Mouse (Mus musculus) olfactory bulb, adult 2 months (tissue): ENCODE measurements at regions not wholly inside any gene's neighbourhood (a gene's known extent, or its start where the extent isn't known, plus 50 kb on each side); places are given as distances from the start of the nearest gene placed in this dataset.
"Not testable (repeated sequence)": the region's sequence is repeated elsewhere in the genome, so short reads cannot be mapped to it uniquely, and the experiment has no call there.

Source experiments
- H3K27ac ChIP-seq: fragments of 200-500 bp; 2 replicates; pipeline ENCODE4 v1.5.1; 2012; ENCODE audit warnings: low read depth, low read length; ENCODE audit not compliant: insufficient read depth
- H3K4me1 ChIP-seq: fragments of 200-500 bp; 2 replicates; pipeline ENCODE4 v1.6.1; 2012; ENCODE audit warnings: low read length; ENCODE audit not compliant: control insufficient read depth, insufficient read depth
- H3K4me3 ChIP-seq: fragments of 200-500 bp; 2 replicates; pipeline ENCODE4 v1.5.1; 2012; ENCODE audit warnings: mild to moderate bottlenecking, low read depth, low read length, moderate library complexity; ENCODE audit not compliant: insufficient read depth
- CTCF ChIP-seq: fragments of 200-500 bp; IDR thresholded peaks from 2 replicates; pipeline ENCODE4 v1.5.1; 2012; ENCODE audit warnings: low read depth, mild to moderate bottlenecking, low read length, moderate library complexity; ENCODE audit not compliant: insufficient read depth
- POLR2A ChIP-seq: fragments of 200-500 bp; IDR thresholded peaks from 2 replicates; pipeline ENCODE4 v1.6.1; 2012; ENCODE audit warnings: mild to moderate bottlenecking, low read depth, low read length, moderate library complexity; ENCODE audit not compliant: insufficient read depth
- WGBS: fragments of 180-500 bp; shearing (Covaris S2); methylation state at CpG from one replicate; pipeline ENCODE4 v1.1.7; 2018; 5-methylcytosine and 5-hydroxymethylcytosine counted together

DNA sequence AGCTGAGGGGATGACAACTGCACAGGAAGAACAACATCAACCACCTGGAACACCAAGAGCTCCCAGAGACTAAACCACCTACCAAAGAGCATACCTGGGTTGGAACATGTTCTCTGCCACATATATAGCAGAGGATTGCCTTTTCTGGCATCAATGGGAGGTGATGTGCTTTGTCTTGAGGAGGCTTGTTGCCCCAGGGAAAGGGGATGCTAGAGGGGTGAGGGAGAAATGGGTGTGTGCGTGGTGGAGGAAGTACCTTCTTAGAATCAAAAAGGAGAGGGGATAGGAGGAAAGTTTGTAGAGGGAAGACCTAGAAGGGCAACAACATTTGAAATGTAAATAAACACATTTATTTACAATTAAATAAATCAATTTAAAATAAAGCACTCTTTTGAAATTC, 358.5 kb upstream of the Pfkp start:
- no peak for TF ChIP-seq POLR2A
- no peak for TF ChIP-seq CTCF
- H3K27ac ChIP-seq: no peak overlapping the region
- WGBS: 85% methylated on average over 1 of the region's 1 CpGs

GRCm38 (mm10) chr13:6998508-6999278, 350.1 kb upstream of the Pfkp start:
- H3K4me1 ChIP-seq, H3K4me3 ChIP-seq, H3K27ac ChIP-seq: not testable (repeated sequence)
- WGBS: 45% methylated on average over 10 of the region's 10 CpGs

More for the DNA sequence above, 358.5 kb upstream of the Pfkp start:
- Histone ChIP-seq H3K4me3 (no peak overlapping the region), H3K4me1 (no peaks in the 10 kb centered on the region)

- no peak for TF ChIP-seq POLR2A
- 88% methylated on average over 9 of the region's 9 CpGs for WGBS
These were observed 349.5 kb upstream of the Pfkp start for GRCm38 (mm10) chr13:6998094-6998493.

DNA sequence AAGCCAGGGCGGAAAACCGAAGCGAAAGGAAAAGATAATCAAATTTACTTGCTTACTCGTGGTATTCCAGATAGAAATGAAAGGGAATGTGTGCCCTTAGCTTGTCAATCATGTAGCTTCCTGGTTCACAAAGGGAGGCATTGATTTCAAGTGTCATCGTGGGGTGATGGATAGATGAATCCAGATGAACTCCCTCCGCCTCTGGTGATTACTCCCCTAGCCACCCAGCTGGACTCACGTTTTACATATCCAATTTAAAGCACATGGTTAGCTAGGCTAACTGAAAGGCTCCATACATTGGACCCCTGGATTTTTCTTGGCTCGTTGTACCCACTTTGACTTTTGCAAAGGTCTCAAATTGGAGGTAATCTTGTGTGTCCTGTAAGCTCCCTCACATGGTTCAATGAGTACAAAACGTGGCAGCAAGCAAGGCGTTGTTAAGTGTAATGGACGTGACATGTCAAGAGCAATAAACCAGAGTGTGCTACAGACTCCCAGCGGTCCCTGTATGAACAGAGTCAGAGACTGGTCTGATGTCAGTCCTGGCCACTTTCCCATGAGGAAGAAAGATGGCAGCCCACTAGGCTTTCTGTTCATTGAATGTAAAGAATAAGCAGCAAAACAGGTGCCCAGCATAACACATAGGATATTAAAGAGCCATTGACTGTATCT, 343.9 kb upstream of the Pfkp start:
- Histone ChIP-seq H3K27ac (no peak overlapping the region), H3K4me1 (no peaks in the 10 kb centered on the region), H3K4me3 (no peak overlapping the region)
- no peak for TF ChIP-seq POLR2A
- no peak for TF ChIP-seq CTCF
- WGBS: 73% methylated on average over 12 of the region's 12 CpGs

More at GRCm38 (mm10) chr13:6998094-6998493, 349.5 kb upstream of the Pfkp start:
- no peak overlapping the region for H3K4me3 ChIP-seq
- no peak overlapping the region for H3K27ac ChIP-seq
- no peaks in the 10 kb centered on the region; the same call in 1 of the 2 replicates for H3K4me1 ChIP-seq

DNA sequence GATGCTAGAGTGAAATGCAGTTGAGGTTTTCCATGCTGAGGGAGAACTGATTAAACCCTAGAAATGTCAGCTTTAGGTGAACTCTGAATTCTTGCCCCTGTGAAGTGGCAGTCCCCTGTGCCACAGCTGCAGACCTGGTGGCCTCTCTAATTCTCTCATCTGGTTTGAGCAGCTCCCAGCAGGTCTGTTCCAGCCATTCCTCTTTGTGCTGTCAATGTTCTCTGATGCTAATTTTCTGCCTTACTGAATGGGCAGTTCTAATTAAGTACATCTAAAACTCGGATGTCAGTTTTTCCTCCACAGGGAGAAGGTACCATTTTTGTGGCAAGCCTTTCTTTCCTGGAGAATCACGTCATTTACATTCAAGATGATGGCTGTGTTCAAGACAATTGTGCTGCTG, 343.1 kb upstream of the Pfkp start:
- TF ChIP-seq CTCF (no peak), POLR2A (no peak)
- no peak overlapping the region for H3K27ac ChIP-seq
- no peaks in the 10 kb centered on the region for H3K4me1 ChIP-seq
- WGBS: 43% methylated on average over 2 of the region's 2 CpGs
- no peak overlapping the region for H3K4me3 ChIP-seq

- H3K27ac ChIP-seq: no peak overlapping the region
- no peak overlapping the region for H3K4me3 ChIP-seq
- no peak for TF ChIP-seq POLR2A
- no peak for TF ChIP-seq CTCF
- H3K4me1 ChIP-seq: no peaks in the 10 kb centered on the region
- 81% methylated on average over 23 of the region's 23 CpGs for WGBS
These were observed 336.7 kb upstream of the Pfkp start for GRCm38 (mm10) chr13:6985012-6985996.

DNA sequence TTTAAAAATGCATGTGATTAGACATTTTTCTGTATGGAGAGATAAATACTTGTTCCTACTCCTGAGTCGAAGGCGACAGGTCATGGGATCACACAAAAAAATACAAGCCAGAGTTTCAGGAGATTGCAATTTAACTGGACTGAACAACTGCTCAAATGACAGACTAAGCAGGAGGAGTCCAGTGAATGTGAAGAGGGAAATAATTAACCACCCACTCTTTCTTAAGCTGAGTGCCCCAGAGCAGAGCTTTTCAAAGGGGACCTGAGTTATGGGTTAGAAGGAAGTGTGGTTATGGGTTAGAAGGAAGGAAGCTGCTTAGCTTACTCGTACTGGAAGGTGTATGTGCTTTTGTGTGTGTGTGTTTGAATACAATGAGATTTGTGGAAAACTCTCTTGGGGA, 307.1 kb upstream of the Pfkp start:
- no peak for TF ChIP-seq CTCF
- TF ChIP-seq POLR2A: no peak
- Histone ChIP-seq H3K4me3 (no peak overlapping the region), H3K4me1 (no peaks in the 10 kb centered on the region), H3K27ac (no peak overlapping the region)
- WGBS: 81% methylated on average over 3 of the region's 3 CpGs

- Histone ChIP-seq H3K4me1 (no peaks in the 10 kb centered on the region), H3K27ac (no peak overlapping the region), H3K4me3 (no peak overlapping the region)
- no peak for TF ChIP-seq CTCF
- no peak for TF ChIP-seq POLR2A
These were observed 275.6 kb upstream of the Pfkp start for GRCm38 (mm10) chr13:6924136-6924535.

DNA sequence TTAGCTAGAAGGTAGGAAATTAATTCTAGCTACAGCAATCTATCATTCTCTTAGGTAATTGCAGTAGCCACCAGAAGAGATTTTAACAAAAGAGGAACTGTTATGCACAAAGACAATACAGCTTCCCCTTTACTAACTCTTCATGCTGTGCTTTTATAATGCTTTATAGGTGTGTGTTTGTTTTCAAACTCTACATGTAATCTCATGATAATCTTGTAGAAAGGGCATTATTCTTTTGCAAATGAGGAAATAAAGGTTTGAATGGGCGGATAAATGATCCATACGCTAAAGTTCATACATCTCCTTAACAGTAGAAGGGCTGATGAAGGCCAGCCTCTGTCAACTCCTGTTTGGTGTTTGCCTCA, 273.8 kb upstream of the Pfkp start:
- TF ChIP-seq POLR2A: no peak
- no peak for TF ChIP-seq CTCF
- no peak overlapping the region for H3K4me3 ChIP-seq
- WGBS: 58% methylated on average over 2 of the region's 2 CpGs
- H3K27ac ChIP-seq: no peak overlapping the region
- no peaks in the 10 kb centered on the region for H3K4me1 ChIP-seq
